8 mouse cellular contexts compared by ENCODE assay signal in genomic region chr14:27507894-27508643, GRCm38 (mm10). TPM values are rescaled to one million over a fixed set of nuclear protein-coding genes. Genes with fewer than 3 reads are reported as not detected.
DNase-seq lines count a peak whose midpoint lies in the region; ATAC-seq and TF ChIP-seq lines count a peak whose summit lies in the region.

Gene Ccdc66, minus strand, starts transcription at chr14:27508460.

- WGBS in forebrain, embryonic 10.5 days = under 1% methylated on average over 51 of the region's 51 CpGs
- WGBS in heart, embryonic 15.5 days = under 1% methylated on average over 51 of the region's 51 CpGs
- WGBS in liver, embryonic 14.5 days (ENCODE audit: insufficient replicate concordance) = under 1% methylated on average over 51 of the region's 51 CpGs
- WGBS in neural tube, embryonic 11.5 days = 0% methylated on average over 51 of the region's 51 CpGs
- WGBS in stomach, postnatal 0 days = under 1% methylated on average over 51 of the region's 51 CpGs

- no peaks in the 10 kb centered on the region for H3K27me3 ChIP-seq in forebrain, embryonic 10.5 days (ENCODE audit: poor library complexity, severe bottlenecking)
- no peaks in the 10 kb centered on the region for H3K27me3 ChIP-seq in heart, embryonic 15.5 days
- H3K27me3 ChIP-seq in liver, embryonic 14.5 days (ENCODE audit: control insufficient read depth, insufficient read depth, low read length) = no peaks in the 10 kb centered on the region
- H3K27me3 ChIP-seq in neural tube, embryonic 11.5 days (ENCODE audit: control insufficient read depth, insufficient read depth, low read length) = no peaks in the 10 kb centered on the region
- no peaks in the 10 kb centered on the region for H3K27me3 ChIP-seq in stomach, postnatal 0 days (ENCODE audit: control insufficient read depth, insufficient read depth, low read length)

- DNase-seq in c-Kit-negative CD71-positive TER-119-positive erythroid progenitor cells, embryonic 14.5 days (ENCODE audit: low read depth, low spot score) = peak; percentile 79
- DNase-seq in forebrain, embryonic 10.5 days (ENCODE audit: extremely low spot score, low spot score) = peak; percentile 100
- peak; percentile 97 to 98 for DNase-seq in kidney, postnatal 25 days
- peak; percentile 81 to 82 (median 81) for DNase-seq in liver, embryonic 14.5 days (ENCODE audit: low read depth in 3 of 3, low spot score in 3 of 3)
- peak; percentile 99 for DNase-seq in neural tube, embryonic 11.5 days (ENCODE audit: low spot score)
- DNase-seq in stomach, postnatal 0 days (ENCODE audit: low spot score) = peak; percentile 96

- H3K4me1 ChIP-seq in forebrain, embryonic 10.5 days = peaks cover 15% of the 10 kb centered on the region
- peaks cover 10% of the 10 kb centered on the region for H3K4me1 ChIP-seq in heart, embryonic 15.5 days (replicated peaks)
- H3K4me1 ChIP-seq in liver, embryonic 14.5 days (replicated peaks; ENCODE audit: control insufficient read depth in 2 of 2, insufficient read depth in 2 of 2, low read length in 1 of 2) = peaks cover 4 to 8% of the 10 kb centered on the region in 2 experiments
- H3K4me1 ChIP-seq in neural tube, embryonic 11.5 days (ENCODE audit: control insufficient read depth, insufficient read depth, low read length) = no peaks in the 10 kb centered on the region
- H3K4me1 ChIP-seq in stomach, postnatal 0 days (replicated peaks; ENCODE audit: control insufficient read depth, insufficient read depth) = no peaks in the 10 kb centered on the region

- peak within 1 kb of the TSS; percentile 68 for H3K9ac ChIP-seq in heart, embryonic 15.5 days
- peak within 1 kb of the TSS; percentile 57 for H3K9ac ChIP-seq in liver, embryonic 14.5 days (replicated peaks)
- peak within 1 kb of the TSS; percentile 90 for H3K9ac ChIP-seq in neural tube, embryonic 11.5 days (ENCODE audit: low read length)
- H3K9ac ChIP-seq in stomach, postnatal 0 days (ENCODE audit: low read length) = peak within 1 kb of the TSS; percentile 81

- H3K36me3 ChIP-seq in forebrain, embryonic 10.5 days (replicated peaks) = peaks cover 23% of the 10 kb centered on the region
- H3K36me3 ChIP-seq in heart, embryonic 15.5 days = peaks cover 5% of the 10 kb centered on the region; the same call in 1 of the 2 replicates
- no peaks in the 10 kb centered on the region for H3K36me3 ChIP-seq in liver, embryonic 14.5 days (replicated peaks; ENCODE audit: control insufficient read depth, insufficient read depth, low read depth)
- H3K36me3 ChIP-seq in neural tube, embryonic 11.5 days (ENCODE audit: control insufficient read depth, insufficient read depth, low read length) = peaks cover 2% of the 10 kb centered on the region; the same call in 1 of the 2 replicates
- no peaks in the 10 kb centered on the region for H3K36me3 ChIP-seq in stomach, postnatal 0 days (ENCODE audit: control insufficient read depth, insufficient read depth, low read length)

- H3K27ac ChIP-seq in forebrain, embryonic 10.5 days = peak within 1 kb of the TSS; percentile 93
- H3K27ac ChIP-seq in heart, embryonic 15.5 days = peak within 1 kb of the TSS; percentile 64
- H3K27ac ChIP-seq in liver, embryonic 14.5 days = no peak within 1 kb of the TSS
- H3K27ac ChIP-seq in neural tube, embryonic 11.5 days (ENCODE audit: low read depth, low read length) = 0 out of 2 replicates have a peak within 1 kb of the TSS, but pooled peaks have one; percentile 29
- peak within 1 kb of the TSS; percentile 74 for H3K27ac ChIP-seq in stomach, postnatal 0 days (replicated peaks)

- no peak for TF ChIP-seq EP300 in liver, embryonic 14.5 days (IDR thresholded peaks at IDR 0.05; ENCODE audit: low read depth)
- no peak for TF ChIP-seq EP300 in stomach, postnatal 0 days (optimal IDR thresholded peaks at IDR 0.05)

- H3K4me2 ChIP-seq in heart, embryonic 15.5 days = peak within 1 kb of the TSS; percentile 79
- peak within 1 kb of the TSS; percentile 92 for H3K4me2 ChIP-seq in liver, embryonic 14.5 days (ENCODE audit: low read depth)
- peak within 1 kb of the TSS; percentile 69 for H3K4me2 ChIP-seq in neural tube, embryonic 11.5 days (ENCODE audit: low read depth)
- peak within 1 kb of the TSS; percentile 71 for H3K4me2 ChIP-seq in stomach, postnatal 0 days (replicated peaks; ENCODE audit: low read depth)

- H3K9me3 ChIP-seq in forebrain, embryonic 10.5 days = no peaks in the 10 kb centered on the region
- no peaks in the 10 kb centered on the region for H3K9me3 ChIP-seq in heart, embryonic 15.5 days (replicated peaks)
- no peaks in the 10 kb centered on the region for H3K9me3 ChIP-seq in liver, embryonic 14.5 days (ENCODE audit: control insufficient read depth, low read length)
- no peaks in the 10 kb centered on the region for H3K9me3 ChIP-seq in neural tube, embryonic 11.5 days (ENCODE audit: control insufficient read depth, low read length)
- H3K9me3 ChIP-seq in stomach, postnatal 0 days (ENCODE audit: control insufficient read depth, low read length) = no peaks in the 10 kb centered on the region

- H3K4me3 ChIP-seq in forebrain, embryonic 10.5 days = peak within 1 kb of the TSS; percentile 84
- H3K4me3 ChIP-seq in heart, embryonic 15.5 days = peak within 1 kb of the TSS; percentile 81
- peak within 1 kb of the TSS; percentile 86 to 89 for H3K4me3 ChIP-seq in liver, embryonic 14.5 days (ENCODE audit: insufficient read depth in 1 of 2, low read depth in 2 of 2, low read length in 2 of 2)
- peak within 1 kb of the TSS; percentile 79 for H3K4me3 ChIP-seq in neural tube, embryonic 11.5 days (ENCODE audit: low read depth, low read length)
- peak within 1 kb of the TSS; percentile 86 for H3K4me3 ChIP-seq in stomach, postnatal 0 days (ENCODE audit: low read depth, low read length)

- TF ChIP-seq CTCF in liver, embryonic 14.5 days (IDR thresholded peaks at IDR 0.05; ENCODE audit: low read depth) = no peak
- peak; percentile 9; the same call in 1 of the 2 replicates for TF ChIP-seq CTCF in stomach, postnatal 0 days (IDR thresholded peaks at IDR 0.05; ENCODE audit: low read depth)

- ATAC-seq in CD4-positive, CD25-positive, alpha-beta regulatory T cell, adult 4 months = peak; percentile 90
- peak; percentile 97 for ATAC-seq in heart, embryonic 15.5 days (replicated peaks; ENCODE audit: insufficient number of reproducible peaks, insufficient read depth, low FRiP score, low read depth)
- peak; percentile 97 for ATAC-seq in liver, embryonic 14.5 days (ENCODE audit: insufficient read depth)
- ATAC-seq in neural tube, embryonic 11.5 days (ENCODE audit: insufficient read depth, low FRiP score, low TSS enrichment) = peak; percentile 97
- peak; percentile 95 for ATAC-seq in stomach, postnatal 0 days (ENCODE audit: low FRiP score, low TSS enrichment)

RNA-seq across cellular contexts. Expression of gene Ccdc66, which starts in this region (rescaled TPM):
- 10 to 100 TPM; 13.5 to 23.3 TPM for polyA plus RNA-seq in CD4-positive, CD25-positive, alpha-beta regulatory T cell, adult 4 months (2017; shearing (Covaris generic))
- polyA plus RNA-seq in forebrain, embryonic 10.5 days (2016; fragmentation: Nextera tagmentation; extraction: Ambion mirVana) = 17.7 and 18.6 TPM in 2 replicates
- 7.9 and 9.1 TPM in 2 replicates for polyA plus RNA-seq in heart, embryonic 15.5 days (2015; fragmentation: Nextera tagmentation; extraction: Ambion mirVana)
- polyA plus RNA-seq in liver, embryonic 14.5 days (2012; rRNA removed) = 1.7 and 3.4 TPM in 2 replicates
- polyA plus RNA-seq in liver, embryonic 14.5 days (2014; fragmentation: Nextera tagmentation; extraction: Ambion mirVana) = 2.6 and 2.9 TPM in 2 replicates
- 15.4 and 17.4 TPM in 2 replicates for polyA plus RNA-seq in neural tube, embryonic 11.5 days (2014; fragmentation: Nextera tagmentation; extraction: Ambion mirVana)
- 3.3 and 4.0 TPM in 2 replicates for polyA plus RNA-seq in stomach, postnatal 0 days (2015; fragmentation: Nextera tagmentation; extraction: Ambion mirVana)
